Mouse (Mus musculus): Measurements from ENCODE around the gene Rsph14. TPM values are rescaled to one million over a fixed set of nuclear protein-coding genes. Genes with fewer than 3 reads are reported as not detected.
"Not testable (repeated sequence)": the region's sequence is repeated elsewhere in the genome, so short reads cannot be mapped to it uniquely, and the experiment has no call there.

Gene Rsph14
- polyA plus RNA-seq, 1 experiment: 6.1 TPM

DNA sequence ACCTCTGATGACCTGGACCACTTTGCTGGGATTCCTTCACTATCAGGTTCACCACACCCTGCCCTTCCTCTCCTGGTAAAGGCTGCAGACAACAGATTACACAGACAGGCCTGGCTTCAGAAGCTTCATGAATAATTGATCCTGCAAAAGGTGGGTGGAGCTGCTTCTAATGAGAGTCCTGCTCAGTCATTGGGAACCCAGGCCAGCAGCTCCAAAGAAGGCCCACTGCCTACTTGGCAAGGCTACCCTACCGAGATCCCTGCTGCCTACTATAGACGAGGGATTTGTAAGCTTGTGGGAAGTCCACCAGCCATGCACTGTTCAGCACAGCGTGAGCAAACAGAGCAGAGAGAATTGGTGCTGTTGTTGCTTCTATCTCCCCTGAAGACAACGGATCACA is 23.9 kb upstream of the Rsph14 start:
- Histone ChIP-seq H3K4me1 (ENCODE audit: control insufficient read depth, insufficient read depth, low read length) (0 out of 2 replicates have a peak, but pooled peaks cover 2% of the 10 kb centered on the region), H3K4me3 (replicated peaks; ENCODE audit: extremely low read depth, low read depth, low read length) (no peak overlapping the region)
- no peak for DNase-seq
- WGBS: 48% methylated on average over 4 of the region's 4 CpGs
- no peak for TF ChIP-seq CTCF (IDR thresholded peaks at IDR 0.05; ENCODE audit: insufficient read depth, low read length)

DNA sequence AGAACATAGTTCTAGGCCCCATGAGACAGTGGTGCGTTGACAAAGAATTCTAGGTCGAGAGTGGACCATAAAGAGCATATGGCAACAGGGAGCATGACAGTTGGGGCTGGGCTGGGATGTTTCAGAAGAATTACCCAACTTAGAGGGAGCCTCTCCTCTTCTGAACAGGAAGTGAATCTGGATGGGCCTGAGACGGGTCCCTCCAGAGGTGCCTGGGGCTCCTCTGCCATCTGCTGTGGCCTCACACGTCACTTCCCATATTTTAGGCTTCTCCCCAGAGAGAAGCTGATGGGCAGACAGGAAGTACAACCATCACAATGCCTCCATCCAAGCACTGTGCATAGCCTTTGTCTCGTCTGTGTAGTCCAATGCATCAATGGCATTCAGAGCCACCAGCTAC is 23.3 kb upstream of the Rsph14 start:
- Histone ChIP-seq H3K4me1 (ENCODE audit: control insufficient read depth, insufficient read depth, low read length) (0 out of 2 replicates have a peak, but pooled peaks cover 2% of the 10 kb centered on the region), H3K4me3 (replicated peaks; ENCODE audit: extremely low read depth, low read depth, low read length) (no peak overlapping the region)
- no peak for DNase-seq
- 63% methylated on average over 5 of the region's 5 CpGs for WGBS
- TF ChIP-seq POLR2A (IDR thresholded peaks at IDR 0.05; ENCODE audit: borderline replicate concordance, extremely low read depth, low read depth, low read length): no peak
- TF ChIP-seq CTCF (IDR thresholded peaks at IDR 0.05; ENCODE audit: insufficient read depth, low read length): no peak

DNA sequence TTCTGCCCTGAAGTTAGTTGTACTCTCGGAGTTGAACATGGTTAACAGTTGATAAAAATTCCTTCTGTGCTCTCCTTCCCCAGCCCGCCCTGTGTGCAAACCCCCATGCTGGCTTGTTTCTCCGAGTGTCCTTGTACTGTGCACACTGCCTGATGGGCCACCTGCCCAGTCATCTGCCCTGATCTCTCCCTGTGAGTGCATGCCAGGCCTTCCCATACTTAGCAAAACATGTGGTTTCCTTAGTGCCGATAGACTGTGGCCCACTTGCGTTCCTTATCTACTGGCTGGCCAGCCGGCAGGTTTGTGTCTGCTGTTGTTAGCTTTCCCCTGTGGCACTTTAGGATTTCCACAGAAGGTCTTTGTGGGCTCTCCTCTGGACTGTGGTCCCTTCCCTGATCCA is 21.7 kb upstream of the Rsph14 start:
- WGBS: 33% methylated on average over 6 of the region's 6 CpGs
- H3K4me1 ChIP-seq (ENCODE audit: control insufficient read depth, insufficient read depth, low read length): 0 out of 2 replicates have a peak, but pooled peaks cover 2% of the 10 kb centered on the region
- peak; percentile 35 for DNase-seq
- TF ChIP-seq POLR2A (IDR thresholded peaks at IDR 0.05; ENCODE audit: borderline replicate concordance, extremely low read depth, low read depth, low read length) (no peak), CTCF (IDR thresholded peaks at IDR 0.05; ENCODE audit: insufficient read depth, low read length) (no peak)
- no peak overlapping the region for H3K4me3 ChIP-seq (replicated peaks; ENCODE audit: extremely low read depth, low read depth, low read length)

DNA sequence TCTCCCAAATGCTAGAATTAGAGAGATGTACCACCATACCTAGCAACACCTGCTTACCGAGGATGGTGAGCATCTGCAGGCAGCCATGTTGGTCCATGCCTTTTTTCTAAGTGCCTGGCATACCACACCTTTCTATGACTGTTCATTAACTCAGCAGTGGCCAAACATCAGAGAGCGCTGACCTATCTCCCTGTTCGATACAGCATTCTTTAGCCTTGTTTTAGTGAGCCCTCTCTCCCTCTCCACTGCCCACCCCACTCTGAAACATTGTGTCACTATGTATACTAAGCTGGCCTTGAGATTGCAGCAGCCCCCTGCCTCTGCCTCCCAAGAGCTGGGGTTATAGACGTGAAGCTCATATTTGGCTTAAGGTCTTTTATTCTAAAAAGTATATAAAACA is 21.3 kb upstream of the Rsph14 start:
- no peak for DNase-seq
- H3K4me1 ChIP-seq (ENCODE audit: control insufficient read depth, insufficient read depth, low read length): 0 out of 2 replicates have a peak, but pooled peaks cover 2% of the 10 kb centered on the region
- WGBS: 71% methylated on average over 4 of the region's 4 CpGs
- no peak overlapping the region for H3K4me3 ChIP-seq (replicated peaks; ENCODE audit: extremely low read depth, low read depth, low read length)
- TF ChIP-seq POLR2A (IDR thresholded peaks at IDR 0.05; ENCODE audit: borderline replicate concordance, extremely low read depth, low read depth, low read length): no peak
- no peak for TF ChIP-seq CTCF (IDR thresholded peaks at IDR 0.05; ENCODE audit: insufficient read depth, low read length)

DNA sequence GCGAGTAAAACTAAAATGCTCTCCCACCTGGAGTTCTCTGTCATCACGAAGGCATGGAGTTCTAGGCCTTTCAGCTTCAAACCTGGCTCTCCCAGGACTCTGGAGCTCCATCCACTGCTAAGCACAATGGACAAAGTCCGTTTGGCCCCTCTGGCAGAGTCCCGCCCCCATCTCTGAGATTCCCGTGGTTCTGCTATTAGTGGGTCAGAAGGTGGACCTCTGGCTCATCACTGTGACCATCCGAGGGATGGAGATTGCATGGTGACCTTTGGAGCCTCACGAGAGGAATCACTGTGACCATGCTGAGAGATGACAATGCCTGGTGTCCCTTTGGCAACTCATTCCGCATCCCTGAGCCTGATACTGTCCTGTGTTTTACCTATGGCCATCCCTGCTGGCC is 20.5 kb upstream of the Rsph14 start:
- H3K4me3 ChIP-seq (replicated peaks; ENCODE audit: extremely low read depth, low read depth, low read length): no peak overlapping the region
- H3K4me1 ChIP-seq (ENCODE audit: control insufficient read depth, insufficient read depth, low read length): 0 out of 2 replicates have a peak, but pooled peaks cover 2% of the 10 kb centered on the region
- WGBS: 77% methylated on average over 8 of the region's 8 CpGs
- TF ChIP-seq CTCF (IDR thresholded peaks at IDR 0.05; ENCODE audit: insufficient read depth, low read length) (no peak), POLR2A (IDR thresholded peaks at IDR 0.05; ENCODE audit: borderline replicate concordance, extremely low read depth, low read depth, low read length) (no peak)
- DNase-seq: no peak

DNA sequence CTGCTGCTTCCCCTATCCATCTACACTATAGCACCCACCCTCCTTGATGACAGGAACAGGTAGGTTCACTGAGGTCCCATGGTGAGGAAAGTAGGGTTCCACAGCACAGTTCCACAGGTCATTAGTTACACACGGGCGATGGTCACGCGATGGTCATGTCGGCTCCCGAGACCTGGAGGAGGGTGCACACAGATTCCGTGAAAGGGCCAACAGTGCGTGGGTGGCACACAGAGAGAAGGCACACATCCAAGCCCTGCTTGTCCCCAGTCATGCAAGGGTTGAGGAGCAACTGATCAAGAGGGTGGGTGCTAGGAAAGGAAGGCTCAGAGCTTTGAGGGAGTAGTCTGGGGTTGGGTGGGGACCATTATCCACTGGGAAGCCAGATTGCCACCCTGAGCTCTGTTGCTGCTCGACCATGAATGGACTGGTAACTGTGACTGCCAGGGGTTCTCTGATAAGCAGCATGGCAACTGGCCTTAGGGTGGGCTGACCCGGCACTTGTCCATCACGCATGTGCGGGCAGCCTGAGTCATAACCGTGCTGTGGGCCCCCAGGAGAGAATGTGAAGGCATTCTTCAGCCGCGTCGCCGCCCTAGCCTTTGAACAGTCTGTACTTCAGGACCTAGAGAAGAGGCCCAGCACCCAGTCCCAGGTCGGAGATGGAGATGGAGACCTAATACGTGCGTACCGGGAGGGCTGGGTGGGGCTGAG is 19.1 kb upstream of the Rsph14 start:
- Histone ChIP-seq H3K4me1 (ENCODE audit: control insufficient read depth, insufficient read depth, low read length) (0 out of 2 replicates have a peak, but pooled peaks cover 2% of the 10 kb centered on the region), H3K4me3 (replicated peaks; ENCODE audit: extremely low read depth, low read depth, low read length) (no peak overlapping the region)
- TF ChIP-seq CTCF (IDR thresholded peaks at IDR 0.05; ENCODE audit: insufficient read depth, low read length) (no peak), POLR2A (IDR thresholded peaks at IDR 0.05; ENCODE audit: borderline replicate concordance, extremely low read depth, low read depth, low read length) (no peak)
- no peak for DNase-seq
- WGBS: 91% methylated on average over 21 of the region's 21 CpGs

DNA sequence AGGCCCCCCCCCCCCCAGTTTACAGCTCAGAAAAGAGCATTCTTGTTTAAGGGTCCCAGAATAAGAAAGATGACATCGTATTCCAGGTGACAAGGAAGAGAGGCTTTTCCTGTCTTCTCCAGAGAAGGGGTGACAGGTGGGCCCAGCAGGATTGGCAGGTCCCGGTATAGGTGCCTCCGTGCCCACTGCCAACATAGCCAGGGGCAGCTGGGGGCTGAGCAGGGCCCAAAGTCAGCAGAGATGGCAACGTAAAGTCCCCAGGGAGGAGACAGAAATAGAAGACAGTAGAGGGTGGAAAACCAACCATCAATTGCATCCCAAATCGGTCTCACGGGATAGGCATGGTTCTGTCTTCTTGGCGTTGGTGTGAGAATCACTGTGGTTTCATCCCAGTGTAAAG is 16.3 kb upstream of the Rsph14 start:
- no peak for DNase-seq
- no peaks in the 10 kb centered on the region for H3K4me1 ChIP-seq (ENCODE audit: control insufficient read depth, insufficient read depth, low read length)
- no peak overlapping the region for H3K4me3 ChIP-seq (replicated peaks; ENCODE audit: extremely low read depth, low read depth, low read length)
- 92% methylated on average over 7 of the region's 7 CpGs for WGBS
- TF ChIP-seq CTCF (IDR thresholded peaks at IDR 0.05; ENCODE audit: insufficient read depth, low read length) (no peak), POLR2A (IDR thresholded peaks at IDR 0.05; ENCODE audit: borderline replicate concordance, extremely low read depth, low read depth, low read length) (no peak)

DNA sequence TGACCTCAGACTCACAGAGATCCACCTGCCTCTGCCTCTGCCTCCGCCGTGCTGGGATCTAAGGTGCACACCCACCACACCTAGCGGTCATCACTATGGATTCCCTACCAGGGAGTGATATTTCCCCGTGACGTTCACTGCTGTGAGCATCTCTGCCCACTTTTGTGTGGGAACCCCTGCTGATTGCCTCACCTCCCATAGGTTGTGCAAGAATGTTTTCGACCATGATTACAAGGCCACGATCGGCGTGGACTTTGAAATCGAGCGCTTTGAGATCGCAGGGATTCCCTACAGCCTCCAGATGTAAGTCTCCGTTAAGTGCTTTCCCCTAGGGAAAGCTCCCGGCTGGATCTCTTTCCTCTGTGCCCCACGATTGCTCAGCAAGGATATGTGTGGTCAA is 13.4 kb upstream of the Rsph14 start:
- 91% methylated on average over 15 of the region's 15 CpGs for WGBS
- Histone ChIP-seq H3K4me3 (replicated peaks; ENCODE audit: extremely low read depth, low read depth, low read length) (no peak overlapping the region), H3K4me1 (ENCODE audit: control insufficient read depth, insufficient read depth, low read length) (no peaks in the 10 kb centered on the region)
- TF ChIP-seq POLR2A (IDR thresholded peaks at IDR 0.05; ENCODE audit: borderline replicate concordance, extremely low read depth, low read depth, low read length) (no peak), CTCF (IDR thresholded peaks at IDR 0.05; ENCODE audit: insufficient read depth, low read length) (no peak)
- DNase-seq: no peak

DNA sequence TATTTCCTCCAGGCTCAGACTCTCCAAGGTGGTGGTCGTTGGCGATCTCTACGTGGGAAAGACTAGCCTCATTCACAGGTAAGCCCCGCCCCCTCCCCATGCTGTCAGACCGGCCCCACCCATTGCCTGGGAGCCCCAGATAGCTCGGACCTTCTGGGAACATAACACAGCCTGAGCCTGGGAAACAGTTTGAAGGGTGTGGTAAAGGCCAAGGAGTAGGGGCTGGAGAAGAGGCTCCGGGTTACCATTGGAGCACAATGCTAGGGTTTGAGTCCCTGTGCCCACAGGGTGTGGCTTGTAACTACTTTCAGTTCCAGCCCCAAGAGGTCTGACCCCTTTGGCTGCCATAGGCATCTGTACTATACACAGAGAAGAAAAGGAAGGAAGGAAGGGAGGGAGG is 12.1 kb upstream of the Rsph14 start:
- DNase-seq: no peak
- TF ChIP-seq POLR2A (IDR thresholded peaks at IDR 0.05; ENCODE audit: borderline replicate concordance, extremely low read depth, low read depth, low read length) (no peak), CTCF (IDR thresholded peaks at IDR 0.05; ENCODE audit: insufficient read depth, low read length) (no peak)
- Histone ChIP-seq H3K4me1 (ENCODE audit: control insufficient read depth, insufficient read depth, low read length) (no peaks in the 10 kb centered on the region), H3K4me3 (replicated peaks; ENCODE audit: extremely low read depth, low read depth, low read length) (no peak overlapping the region)
- 36% methylated on average over 7 of the region's 7 CpGs for WGBS

DNA sequence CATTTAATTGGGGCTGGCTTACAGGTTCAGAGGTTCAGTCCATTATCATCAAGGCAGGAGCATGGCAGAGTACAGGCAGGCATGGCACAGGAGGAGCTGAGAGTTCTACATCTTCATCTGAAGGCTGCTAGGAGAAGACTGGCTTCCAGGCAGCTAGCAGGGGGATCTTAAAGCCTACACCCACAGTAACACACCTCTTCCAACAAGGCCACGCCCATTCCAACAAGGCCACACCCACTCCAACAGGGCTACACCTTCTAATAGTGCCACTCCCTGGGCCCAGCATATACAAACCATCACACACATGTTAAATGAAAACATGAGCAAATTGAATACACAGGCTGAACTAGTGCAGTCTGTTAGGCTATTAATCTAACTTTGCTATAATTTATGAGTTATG is 9.7 kb upstream of the Rsph14 start:
- WGBS: 4% methylated on average over 1 of the region's 1 CpGs
- not testable (repeated sequence) for DNase-seq; H3K4me3 ChIP-seq (replicated peaks; ENCODE audit: extremely low read depth, low read depth, low read length); H3K4me1 ChIP-seq (ENCODE audit: control insufficient read depth, insufficient read depth, low read length)
